Mouse (Mus musculus) midbrain, embryonic 11.5 days (tissue): ENCODE data around the gene Trcg1. TPM values are rescaled to one million over a fixed set of nuclear protein-coding genes. Genes with fewer than 3 reads are reported as not detected.
A peak's percentile ranks its signal among the peaks of the same experiment; 100 is the strongest.

Experiments
- ATAC-seq: fragments of 200-750 bp; cut with Nextera tagmentation; 2 replicates; pipeline ENCODE4 v1.8.0; 2017; ENCODE audit warnings: moderate TSS enrichment, moderate library complexity; ENCODE audit not compliant: low FRiP score
- DNase-seq: peaks from one replicate; pipeline ENCODE4 v3.0.0; 2015; ENCODE audit warnings: low spot score; ENCODE audit errors: missing footprints
- H3K27ac ChIP-seq: fragments of 300-500 bp; sonication (generic); 2 replicates; pipeline ENCODE4 v1.5.1; 2014; ENCODE audit warnings: low read depth, low read length
- H3K27me3 ChIP-seq: fragments of 300-500 bp; sonication (generic); 2 replicates; pipeline ENCODE4 v1.6.1; 2014; ENCODE audit warnings: mild to moderate bottlenecking, low read length, moderate library complexity, mixed read lengths; ENCODE audit not compliant: control insufficient read depth, insufficient read depth
- H3K36me3 ChIP-seq: fragments of 300-500 bp; sonication (generic); 2 replicates; pipeline ENCODE4 v1.6.1; 2014; ENCODE audit warnings: mild to moderate bottlenecking, low read length, moderate library complexity, mixed read lengths; ENCODE audit not compliant: control insufficient read depth, insufficient read depth
- H3K4me1 ChIP-seq: fragments of 300-500 bp; sonication (generic); 2 replicates; pipeline ENCODE4 v1.6.1; 2014; ENCODE audit warnings: low read length; ENCODE audit not compliant: control insufficient read depth, insufficient read depth
- H3K4me2 ChIP-seq: fragments of 300-500 bp; sonication (generic); 2 replicates; pipeline ENCODE4 v1.6.1; 2014; ENCODE audit warnings: mild to moderate bottlenecking, moderate library complexity
- H3K4me3 ChIP-seq: fragments of 300-500 bp; sonication (generic); 2 replicates; pipeline ENCODE4 v1.5.1; 2014; ENCODE audit warnings: low read depth, low read length
- H3K9ac ChIP-seq: fragments of 300-500 bp; sonication (generic); 2 replicates; pipeline ENCODE4 v1.6.1; 2014; ENCODE audit warnings: low read length
- H3K9me3 ChIP-seq: fragments of 300-500 bp; sonication (generic); 2 replicates; pipeline ENCODE4 v1.6.1; 2016; ENCODE audit warnings: low read length; ENCODE audit not compliant: control insufficient read depth
- WGBS: fragments of 180-500 bp; shearing (Covaris S2); extraction: QIAGEN DNeasy Blood & Tissue Kit; methylation state at CpG from one replicate; pipeline ENCODE4 v1.1.7; 2014; 5-methylcytosine and 5-hydroxymethylcytosine counted together
- polyA plus RNA-seq: library from polyadenylated mRNA; unstranded; fragments of >200 nt; fragmentation: Nextera tagmentation; extraction: Ambion mirVana; gene quantifications from 2 replicates; pipeline ENCODE4 v1.2.1, GENCODE M21; 2014

Trcg1 gene
- polyA plus RNA-seq, 1 experiment from 2014 or later: not detected

DNA sequence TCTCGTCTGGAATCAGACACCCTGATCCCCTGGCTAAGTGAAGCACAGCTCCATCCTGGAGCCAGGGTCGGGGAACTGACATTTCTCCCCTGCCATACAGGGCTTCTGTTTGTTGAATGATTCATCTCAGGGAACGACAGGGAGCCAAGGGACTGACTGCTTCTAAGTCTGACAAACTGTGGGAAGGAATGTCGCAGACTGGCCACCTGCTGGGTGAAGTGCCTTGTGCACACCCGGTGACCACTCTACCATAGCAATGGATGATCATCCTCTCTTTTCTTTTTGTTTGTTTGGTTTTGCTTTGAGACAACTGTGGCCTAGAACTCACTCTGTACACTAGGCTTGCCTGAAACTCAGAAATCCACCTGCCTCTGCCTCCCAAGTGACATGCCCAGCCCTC is 6.6 kb downstream of the Trcg1 start:
- H3K4me1 ChIP-seq: no peaks in the 10 kb centered on the region
- H3K9me3 ChIP-seq: no peaks in the 10 kb centered on the region
- ATAC-seq (no peak), DNase-seq (no peak)
- no peak overlapping the region for H3K9ac ChIP-seq
- no peak overlapping the region for H3K4me2 ChIP-seq
- no peaks in the 10 kb centered on the region for H3K36me3 ChIP-seq
- no peak overlapping the region for H3K27ac ChIP-seq
- no peaks in the 10 kb centered on the region for H3K27me3 ChIP-seq
- H3K4me3 ChIP-seq: no peak overlapping the region
- WGBS: 32% methylated on average over 5 of the region's 5 CpGs

- no peak for ATAC-seq
- H3K27ac ChIP-seq: no peak overlapping the region
- 29% methylated on average over 7 of the region's 7 CpGs for WGBS
- no peaks in the 10 kb centered on the region for H3K9me3 ChIP-seq
- no peaks in the 10 kb centered on the region for H3K27me3 ChIP-seq
- H3K36me3 ChIP-seq: no peaks in the 10 kb centered on the region
- H3K9ac ChIP-seq: no peak overlapping the region
- peak; percentile 79 for DNase-seq
- H3K4me2 ChIP-seq: no peak overlapping the region
- no peaks in the 10 kb centered on the region for H3K4me1 ChIP-seq
- H3K4me3 ChIP-seq: no peak overlapping the region
These were observed 7.8 kb downstream of the Trcg1 start for GRCm38 (mm10) chr9:57244106-57244685.

DNA sequence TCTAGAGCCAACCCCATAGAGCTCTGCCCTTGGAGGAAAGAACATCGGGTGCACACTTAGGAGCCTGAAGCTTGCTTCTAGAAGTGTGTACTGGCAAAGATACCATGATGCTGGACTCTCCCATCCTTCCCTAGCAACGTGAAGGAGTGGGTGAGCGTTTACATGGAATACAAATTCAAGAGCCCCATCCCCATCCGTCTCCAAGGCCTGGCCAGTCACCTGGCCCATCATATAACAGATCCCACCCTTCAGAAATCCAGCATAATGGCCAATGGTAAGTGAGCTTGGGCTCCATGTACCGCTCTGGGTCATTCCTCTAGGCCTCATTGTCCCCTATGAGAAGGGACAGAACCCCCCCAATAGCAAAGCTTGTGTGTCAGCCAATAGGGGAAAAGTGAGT is 10.1 kb downstream of the Trcg1 start:
- no peaks in the 10 kb centered on the region for H3K27me3 ChIP-seq
- WGBS: 89% methylated on average over 5 of the region's 5 CpGs
- H3K9me3 ChIP-seq: no peaks in the 10 kb centered on the region
- DNase-seq (no peak), ATAC-seq (no peak)
- H3K9ac ChIP-seq: no peak overlapping the region
- H3K4me3 ChIP-seq: no peak overlapping the region
- H3K27ac ChIP-seq: no peak overlapping the region
- H3K36me3 ChIP-seq: no peaks in the 10 kb centered on the region
- H3K4me1 ChIP-seq: no peaks in the 10 kb centered on the region
- H3K4me2 ChIP-seq: no peak overlapping the region

- Histone ChIP-seq H3K9ac (no peak overlapping the region), H3K27ac (no peak overlapping the region), H3K4me3 (no peak overlapping the region), H3K27me3 (no peaks in the 10 kb centered on the region), H3K4me1 (no peaks in the 10 kb centered on the region), H3K36me3 (peaks cover 4% of the 10 kb centered on the region; the same call in 1 of the 2 replicates), H3K9me3 (no peaks in the 10 kb centered on the region), H3K4me2 (no peak overlapping the region)
- 73% methylated on average over 8 of the region's 8 CpGs for WGBS
- ATAC-seq (no peak), DNase-seq (no peak)
These were observed 10.9 kb downstream of the Trcg1 start for GRCm38 (mm10) chr9:57247201-57247671.

DNA sequence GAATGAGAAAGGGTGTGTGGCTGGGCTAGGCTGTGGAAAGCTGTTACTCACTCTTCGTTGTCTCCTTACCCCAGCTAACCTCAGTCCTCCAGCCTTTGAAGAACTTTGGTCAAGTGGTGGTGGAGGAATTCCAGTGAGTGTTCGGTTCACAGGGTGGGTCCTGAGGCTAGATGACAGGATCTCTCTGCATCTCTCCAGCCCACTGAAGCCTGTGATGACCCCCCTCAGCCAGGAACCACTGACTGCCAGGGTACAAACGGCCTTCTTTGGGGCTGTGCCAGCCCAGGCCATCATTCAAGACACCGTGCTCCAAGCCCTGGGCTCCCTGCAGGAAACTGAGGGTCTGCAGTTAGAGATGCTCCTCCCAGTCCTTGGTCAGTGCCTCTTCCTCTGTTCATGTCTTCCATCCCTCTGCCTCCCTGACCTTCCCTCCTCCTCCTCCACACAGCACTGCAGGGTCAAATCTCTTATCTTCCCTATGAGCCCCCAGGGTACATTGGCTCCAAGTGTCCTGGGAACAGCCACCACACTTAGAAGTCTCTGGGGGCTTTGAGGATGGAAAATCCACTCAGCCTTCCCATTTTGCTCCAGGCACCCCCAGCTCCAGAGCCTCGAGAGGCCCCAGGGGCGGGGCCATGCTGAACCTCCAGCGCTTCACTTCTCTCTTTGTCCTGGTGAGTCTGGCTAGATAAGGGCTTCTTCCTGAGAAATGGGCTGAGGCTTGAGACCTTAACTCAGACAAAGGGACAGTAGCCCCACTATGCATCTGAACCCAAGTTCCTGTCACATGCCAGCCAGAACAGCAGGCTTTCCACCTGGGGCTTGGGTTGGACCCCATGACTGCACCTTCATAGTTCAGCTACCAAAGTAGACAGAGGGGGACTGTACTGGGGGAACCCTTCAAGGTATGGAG is 11.9 kb downstream of the Trcg1 start:
- no peak overlapping the region for H3K27ac ChIP-seq
- H3K36me3 ChIP-seq: peaks cover 7% of the 10 kb centered on the region; the same call in 1 of the 2 replicates
- H3K9ac ChIP-seq: no peak overlapping the region
- H3K9me3 ChIP-seq: no peaks in the 10 kb centered on the region
- no peak for ATAC-seq
- 82% methylated on average over 7 of the region's 7 CpGs for WGBS
- H3K4me2 ChIP-seq: no peak overlapping the region
- H3K27me3 ChIP-seq: no peaks in the 10 kb centered on the region
- no peak overlapping the region for H3K4me3 ChIP-seq
- no peak for DNase-seq
- no peaks in the 10 kb centered on the region for H3K4me1 ChIP-seq

DNA sequence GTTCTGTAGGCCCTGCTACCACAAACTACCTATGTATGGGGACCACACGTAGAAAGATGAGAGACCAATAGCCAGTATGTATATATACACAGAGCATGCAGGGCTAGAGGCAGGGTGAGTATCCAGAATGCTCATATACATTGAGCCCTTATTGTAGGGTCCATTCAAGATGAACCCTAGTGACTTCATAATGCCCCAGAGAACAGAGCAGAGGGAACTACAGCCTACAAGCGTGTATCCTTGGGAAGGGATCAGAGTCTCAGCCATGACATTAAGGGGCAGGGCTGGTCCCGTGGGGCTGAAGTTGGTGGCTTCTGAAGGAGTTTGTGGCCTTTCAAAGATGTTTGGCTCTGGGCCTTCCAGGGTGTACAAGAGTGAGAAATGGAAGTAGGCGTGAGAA is 13.7 kb downstream of the Trcg1 start:
- no peaks in the 10 kb centered on the region for H3K9me3 ChIP-seq
- DNase-seq (no peak), ATAC-seq (no peak)
- H3K36me3 ChIP-seq: peaks cover 8% of the 10 kb centered on the region; the same call in 1 of the 2 replicates
- H3K4me2 ChIP-seq: no peak overlapping the region
- H3K27ac ChIP-seq: no peak overlapping the region
- H3K4me3 ChIP-seq: no peak overlapping the region
- no peaks in the 10 kb centered on the region for H3K4me1 ChIP-seq
- no peak overlapping the region for H3K9ac ChIP-seq
- WGBS: 89% methylated on average over 4 of the region's 4 CpGs
- H3K27me3 ChIP-seq: no peaks in the 10 kb centered on the region

GRCm38 (mm10) chr9:57251139-57251538 is 14.8 kb downstream of the Trcg1 start:
- no peak overlapping the region for H3K4me2 ChIP-seq
- no peaks in the 10 kb centered on the region for H3K9me3 ChIP-seq
- ATAC-seq: no peak
- H3K4me1 ChIP-seq: no peaks in the 10 kb centered on the region
- H3K9ac ChIP-seq: no peak overlapping the region
- 93% methylated on average over 2 of the region's 2 CpGs for WGBS
- no peak overlapping the region for H3K4me3 ChIP-seq
- H3K27me3 ChIP-seq: no peaks in the 10 kb centered on the region
- H3K36me3 ChIP-seq: peaks cover 8% of the 10 kb centered on the region; the same call in 1 of the 2 replicates
- DNase-seq: no peak
- H3K27ac ChIP-seq: no peak overlapping the region

GRCm38 (mm10) chr9:57254061-57254460 is 17.7 kb downstream of the Trcg1 start:
- 81% methylated on average over 7 of the region's 7 CpGs for WGBS

DNA sequence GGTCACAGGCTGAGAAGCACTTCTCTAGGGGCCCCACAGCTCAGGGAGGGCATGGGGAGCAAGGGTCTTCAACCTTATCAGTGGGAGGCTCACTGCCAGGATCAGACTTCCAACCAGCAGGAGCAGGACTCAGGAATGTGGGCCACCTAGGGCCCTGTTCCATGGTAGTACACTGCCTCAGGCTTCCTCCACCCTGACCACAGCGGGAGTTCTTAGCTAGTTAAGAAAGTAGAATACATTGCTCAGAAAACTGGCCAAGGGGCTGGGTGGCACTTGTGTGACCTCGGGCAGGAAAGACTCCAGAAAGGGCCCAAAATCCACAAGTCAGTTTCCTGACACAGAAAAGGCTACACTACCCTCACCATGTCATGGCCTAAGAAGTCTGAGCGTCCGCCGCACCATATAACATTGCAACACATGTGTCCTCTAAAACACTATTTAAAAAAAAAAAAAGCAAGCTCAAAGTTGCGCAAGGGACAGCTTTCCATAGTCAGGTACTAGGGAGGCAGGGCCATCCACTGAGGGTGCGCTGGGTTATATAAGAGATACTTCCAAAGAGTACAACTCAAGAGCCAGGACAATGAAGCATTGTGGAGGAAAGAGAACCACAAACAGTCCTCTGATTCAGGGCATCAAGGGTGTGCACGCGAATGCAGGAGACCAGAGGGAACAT is 18.6 kb downstream of the Trcg1 start:
- 94% methylated on average over 9 of the region's 9 CpGs for WGBS

More at GRCm38 (mm10) chr9:57254061-57254460, 17.7 kb downstream of the Trcg1 start:
- ATAC-seq (no peak), DNase-seq (no peak)
- no peaks in the 10 kb centered on the region for H3K9me3 ChIP-seq
- H3K4me3 ChIP-seq: no peak overlapping the region
- H3K36me3 ChIP-seq: peaks cover 11% of the 10 kb centered on the region
- no peaks in the 10 kb centered on the region for H3K27me3 ChIP-seq
- no peak overlapping the region for H3K4me2 ChIP-seq
- H3K27ac ChIP-seq: no peak overlapping the region
- no peak overlapping the region for H3K9ac ChIP-seq
- no peaks in the 10 kb centered on the region for H3K4me1 ChIP-seq

More for the DNA sequence above, 18.6 kb downstream of the Trcg1 start:
- no peak for ATAC-seq
- H3K36me3 ChIP-seq: peaks cover 11% of the 10 kb centered on the region
- DNase-seq: no peak
- no peak overlapping the region for H3K4me2 ChIP-seq
- no peak overlapping the region for H3K9ac ChIP-seq
- H3K27me3 ChIP-seq: no peaks in the 10 kb centered on the region
- no peak overlapping the region for H3K4me3 ChIP-seq
- no peaks in the 10 kb centered on the region for H3K9me3 ChIP-seq
- no peak overlapping the region for H3K27ac ChIP-seq
- no peaks in the 10 kb centered on the region for H3K4me1 ChIP-seq
